Mouse (Mus musculus) limb, embryonic 10.5 days (tissue): ENCODE measurements around the gene Coro1b. TPM values are rescaled to one million over a fixed set of nuclear protein-coding genes. Genes with fewer than 3 reads are reported as not detected.

Experiments used
- DNase-seq: peaks from one replicate; pipeline ENCODE4 v3.0.0-alpha.2; 2017; ENCODE audit warnings: low spot score
- H3K27ac ChIP-seq: fragments of 300-500 bp; sonication (generic); 2 replicates; pipeline ENCODE4 v1.5.1; 2016; ENCODE audit warnings: mild to moderate bottlenecking
- H3K27me3 ChIP-seq: fragments of 300-500 bp; sonication (generic); 2 replicates; pipeline ENCODE4 v1.6.1; 2016; ENCODE audit warnings: low read depth, mild to moderate bottlenecking; ENCODE audit not compliant: poor library complexity, severe bottlenecking
- H3K36me3 ChIP-seq: fragments of 300-500 bp; sonication (generic); 2 replicates; pipeline ENCODE4 v1.6.1; 2016; ENCODE audit warnings: mild to moderate bottlenecking, moderate library complexity
- H3K4me1 ChIP-seq: fragments of 300-500 bp; sonication (generic); 2 replicates; pipeline ENCODE4 v1.6.1; 2016
- H3K4me3 ChIP-seq: fragments of 300-500 bp; sonication (generic); 2 replicates; pipeline ENCODE4 v1.5.1; 2016; ENCODE audit warnings: mild to moderate bottlenecking, moderate library complexity
- H3K9me3 ChIP-seq: fragments of 300-500 bp; sonication (generic); replicated peaks from 2 replicates; pipeline ENCODE4 v1.6.1; 2016; ENCODE audit warnings: mild to moderate bottlenecking
- WGBS: fragments of 180-500 bp; shearing (Covaris S2); methylation state at CpG from one replicate; pipeline ENCODE4 v1.1.7; 2016; 5-methylcytosine and 5-hydroxymethylcytosine counted together
- polyA plus RNA-seq: library from polyadenylated mRNA; unstranded; fragments of >200 nt; fragmentation: Nextera tagmentation; extraction: Ambion mirVana; gene quantifications from 2 replicates; pipeline ENCODE4 v1.2.1, GENCODE M21; 2016

Gene Coro1b
- polyA plus RNA-seq, 1 experiment from 2014 or later = 148 TPM

GRCm38 (mm10) chr19:4159049-4159448, 10.6 kb downstream of the Coro1b start:
- Histone ChIP-seq H3K27ac (no peak overlapping the region), H3K4me3 (no peak overlapping the region), H3K9me3 (no peaks in the 10 kb centered on the region), H3K27me3 (no peaks in the 10 kb centered on the region), H3K36me3 (peaks cover 70% of the 10 kb centered on the region), H3K4me1 (peaks cover 17% of the 10 kb centered on the region)
- no peak for DNase-seq
- WGBS = 97% methylated on average over 8 of the region's 8 CpGs

GRCm38 (mm10) chr19:4162646-4163542, 14.5 kb downstream of the Coro1b start, which contains the start of gene Rps6kb2:
Gene Rps6kb2 (minus strand): TSS chr19:4163354.
- peaks cover 24% of the 10 kb centered on the region for H3K4me1 ChIP-seq
- no peaks in the 10 kb centered on the region for H3K9me3 ChIP-seq
- H3K4me3 ChIP-seq = peak within 1 kb of the TSS; percentile 88
- peak within 1 kb of the TSS; percentile 88 for H3K27ac ChIP-seq
- peak; percentile 96 for DNase-seq
- 7% methylated on average over 42 of the region's 42 CpGs for WGBS
- H3K27me3 ChIP-seq = no peaks in the 10 kb centered on the region
- H3K36me3 ChIP-seq = peaks cover 38% of the 10 kb centered on the region

- WGBS = 40% methylated on average over 4 of the region's 4 CpGs
- H3K27ac ChIP-seq = peak overlapping the region; percentile 88
- H3K4me1 ChIP-seq = peaks cover 24% of the 10 kb centered on the region
- H3K9me3 ChIP-seq = no peaks in the 10 kb centered on the region
- H3K36me3 ChIP-seq = peaks cover 31% of the 10 kb centered on the region
- peak overlapping the region; percentile 88 for H3K4me3 ChIP-seq
- no peak for DNase-seq
- H3K27me3 ChIP-seq = no peaks in the 10 kb centered on the region
Measured at GRCm38 (mm10) chr19:4163543-4163887, 15.1 kb downstream of the Coro1b start.

- no peaks in the 10 kb centered on the region for H3K9me3 ChIP-seq
- no peak overlapping the region; the same call in 1 of the 2 replicates for H3K4me3 ChIP-seq
- peak overlapping the region; percentile 88; the same call in 1 of the 2 replicates for H3K27ac ChIP-seq
- H3K27me3 ChIP-seq = no peaks in the 10 kb centered on the region
- peaks cover 26% of the 10 kb centered on the region for H3K36me3 ChIP-seq
- no peak for DNase-seq
- peaks cover 24% of the 10 kb centered on the region for H3K4me1 ChIP-seq
- WGBS = 76% methylated on average over 3 of the region's 3 CpGs
Measured at GRCm38 (mm10) chr19:4164100-4164499, 15.7 kb downstream of the Coro1b start.

GRCm38 (mm10) chr19:4164721-4165120, 16.3 kb downstream of the Coro1b start:
- Histone ChIP-seq H3K27ac (peak overlapping the region; percentile 56; the same call in 1 of the 2 replicates), H3K4me3 (no peak overlapping the region), H3K9me3 (no peaks in the 10 kb centered on the region), H3K27me3 (no peaks in the 10 kb centered on the region), H3K4me1 (peaks cover 27% of the 10 kb centered on the region), H3K36me3 (peaks cover 19% of the 10 kb centered on the region)
- 81% methylated on average over 2 of the region's 2 CpGs for WGBS
- DNase-seq = no peak

GRCm38 (mm10) chr19:4166678-4167476, 18.5 kb downstream of the Coro1b start:
- 0 out of 2 replicates have a peak, but pooled peaks cover under 1% of the 10 kb centered on the region for H3K36me3 ChIP-seq
- H3K27ac ChIP-seq = 0 out of 2 replicates have a peak overlapping the region, but pooled peaks have one; percentile 4
- 83% methylated on average over 9 of the region's 9 CpGs for WGBS
- DNase-seq = no peak
- H3K9me3 ChIP-seq = no peaks in the 10 kb centered on the region
- H3K4me3 ChIP-seq = no peak overlapping the region
- H3K4me1 ChIP-seq = peaks cover 48% of the 10 kb centered on the region
- H3K27me3 ChIP-seq = peaks cover 6% of the 10 kb centered on the region; the same call in 1 of the 2 replicates

GRCm38 (mm10) chr19:4169378-4169784, 21.0 kb downstream of the Coro1b start:
- Histone ChIP-seq H3K9me3 (no peaks in the 10 kb centered on the region), H3K4me3 (peak overlapping the region; percentile 55), H3K27ac (peak overlapping the region; percentile 89), H3K4me1 (peaks cover 39% of the 10 kb centered on the region), H3K27me3 (peaks cover 6% of the 10 kb centered on the region; the same call in 1 of the 2 replicates), H3K36me3 (no peaks in the 10 kb centered on the region)
- WGBS = under 1% methylated on average over 43 of the region's 43 CpGs
- peak; percentile 100 for DNase-seq

GRCm38 (mm10) chr19:4169810-4170209, 21.4 kb downstream of the Coro1b start:
- DNase-seq = no peak
- peaks cover 39% of the 10 kb centered on the region for H3K4me1 ChIP-seq
- H3K27ac ChIP-seq = peak overlapping the region; percentile 89
- no peaks in the 10 kb centered on the region for H3K36me3 ChIP-seq
- peak overlapping the region; percentile 55 for H3K4me3 ChIP-seq
- H3K27me3 ChIP-seq = peaks cover 6% of the 10 kb centered on the region; the same call in 1 of the 2 replicates
- no peaks in the 10 kb centered on the region for H3K9me3 ChIP-seq
- 6% methylated on average over 27 of the region's 27 CpGs for WGBS

- Histone ChIP-seq H3K27ac (peak overlapping the region; percentile 14), H3K4me3 (no peak overlapping the region), H3K9me3 (no peaks in the 10 kb centered on the region), H3K4me1 (peaks cover 40% of the 10 kb centered on the region), H3K27me3 (peaks cover 7% of the 10 kb centered on the region), H3K36me3 (no peaks in the 10 kb centered on the region)
- no peak for DNase-seq
- 88% methylated on average over 10 of the region's 10 CpGs for WGBS
Measured at GRCm38 (mm10) chr19:4170723-4171392, 22.4 kb downstream of the Coro1b start.

- H3K27me3 ChIP-seq = peaks cover 15% of the 10 kb centered on the region
- peak overlapping the region; percentile 14 for H3K27ac ChIP-seq
- H3K36me3 ChIP-seq = no peaks in the 10 kb centered on the region
- DNase-seq = no peak
- WGBS = 63% methylated on average over 13 of the region's 13 CpGs
- H3K9me3 ChIP-seq = no peaks in the 10 kb centered on the region
- no peak overlapping the region for H3K4me3 ChIP-seq
- peaks cover 40% of the 10 kb centered on the region for H3K4me1 ChIP-seq
Measured at GRCm38 (mm10) chr19:4171393-4172290, 23.2 kb downstream of the Coro1b start.

GRCm38 (mm10) chr19:4172925-4173324, 24.5 kb downstream of the Coro1b start:
- DNase-seq = no peak
- H3K27me3 ChIP-seq = peaks cover 15% of the 10 kb centered on the region
- no peaks in the 10 kb centered on the region for H3K36me3 ChIP-seq
- H3K4me1 ChIP-seq = peaks cover 40% of the 10 kb centered on the region
- no peaks in the 10 kb centered on the region for H3K9me3 ChIP-seq
- 55% methylated on average over 11 of the region's 11 CpGs for WGBS
- H3K27ac ChIP-seq = no peak overlapping the region
- H3K4me3 ChIP-seq = no peak overlapping the region
